Mouse (Mus musculus) brown adipose tissue, adult 24 weeks (tissue): ENCODE measurements around the gene 6330403K07Rik. TPM values are rescaled to one million over a fixed set of nuclear protein-coding genes. Genes with fewer than 3 reads are reported as not detected.

Source experiments
- H3K27ac ChIP-seq: fragments of 200-500 bp; replicated peaks from 2 replicates; pipeline ENCODE4 v1.5.1; 2012; ENCODE audit warnings: low read depth, mild to moderate bottlenecking, low read length
- H3K4me1 ChIP-seq: fragments of 200-500 bp; 2 replicates; pipeline ENCODE4 v1.6.1; 2012; ENCODE audit warnings: low read length, mixed read lengths; ENCODE audit not compliant: control insufficient read depth, insufficient read depth, insufficient read length
- H3K4me3 ChIP-seq: fragments of 200-500 bp; 2 replicates; pipeline ENCODE4 v1.5.1; 2012; ENCODE audit warnings: low read depth, mild to moderate bottlenecking, low read length, moderate library complexity; ENCODE audit not compliant: insufficient read depth
- polyA plus RNA-seq: library from polyadenylated mRNA; stranded (reverse); fragments of >200 nt; gene quantifications from 2 replicates; pipeline ENCODE4 v1.2.4, GENCODE M21; 2012; ENCODE audit not compliant: missing spikeins, insufficient read depth, insufficient read length

6330403K07Rik gene
- polyA plus RNA-seq, 1 experiment, result not detected

- H3K4me3 ChIP-seq, result no peak overlapping the region
- H3K4me1 ChIP-seq, result peaks cover 8% of the 10 kb centered on the region; the same call in 1 of the 2 replicates
- peak overlapping the region; percentile 61 for H3K27ac ChIP-seq
Measured at GRCm38 (mm10) chr11:71007831-71008230, 25.5 kb downstream of the 6330403K07Rik start.

GRCm38 (mm10) chr11:71007026-71007425, 26.3 kb downstream of the 6330403K07Rik start:
- peaks cover 8% of the 10 kb centered on the region; the same call in 1 of the 2 replicates for H3K4me1 ChIP-seq
- H3K4me3 ChIP-seq, result no peak overlapping the region
- no peak overlapping the region for H3K27ac ChIP-seq

- peaks cover 8% of the 10 kb centered on the region; the same call in 1 of the 2 replicates for H3K4me1 ChIP-seq
- H3K27ac ChIP-seq, result no peak overlapping the region
- H3K4me3 ChIP-seq, result no peak overlapping the region
Measured at GRCm38 (mm10) chr11:71005046-71005445, 28.3 kb downstream of the 6330403K07Rik start.

GRCm38 (mm10) chr11:71004316-71004773, 29.0 kb downstream of the 6330403K07Rik start, which contains the start of gene Dhx33:
Gene Dhx33, minus strand, starts transcription at chr11:71004437.
- Histone ChIP-seq H3K4me3 (peak within 1 kb of the TSS; percentile 79), H3K27ac (peak within 1 kb of the TSS; percentile 38), H3K4me1 (peaks cover 8% of the 10 kb centered on the region; the same call in 1 of the 2 replicates)

GRCm38 (mm10) chr11:71003611-71004315, 29.6 kb downstream of the 6330403K07Rik start:
- peaks cover 8% of the 10 kb centered on the region; the same call in 1 of the 2 replicates for H3K4me1 ChIP-seq
- peak overlapping the region; percentile 79 for H3K4me3 ChIP-seq
- peak overlapping the region; percentile 38 for H3K27ac ChIP-seq

- Histone ChIP-seq H3K4me1 (peaks cover 6% of the 10 kb centered on the region; the same call in 1 of the 2 replicates), H3K4me3 (no peak overlapping the region), H3K27ac (no peak overlapping the region)
Measured at GRCm38 (mm10) chr11:71001167-71001566, 32.1 kb downstream of the 6330403K07Rik start.

GRCm38 (mm10) chr11:70982557-70983228, 50.6 kb downstream of the 6330403K07Rik start, which contains the start of gene C1qbp:
Gene C1qbp, minus strand, starts transcription at chr11:70983026.
- peak within 1 kb of the TSS; percentile 93 for H3K4me3 ChIP-seq
- peak within 1 kb of the TSS; percentile 47; the same call in 1 of the 2 replicates for H3K27ac ChIP-seq
- 0 out of 2 replicates have a peak, but pooled peaks cover 2% of the 10 kb centered on the region for H3K4me1 ChIP-seq

GRCm38 (mm10) chr11:70982030-70982429, 51.3 kb downstream of the 6330403K07Rik start:
- 0 out of 2 replicates have a peak, but pooled peaks cover 2% of the 10 kb centered on the region for H3K4me1 ChIP-seq
- no peak overlapping the region for H3K27ac ChIP-seq
- H3K4me3 ChIP-seq, result peak overlapping the region; percentile 93

Other genes with a start within 250 kb of the 6330403K07Rik start
- gene Scimp, start 220.9 kb downstream of the 6330403K07Rik start, polyA plus RNA-seq, result not detected in 2 replicates
- 20.5 and 22.8 TPM in 2 replicates for gene Rabep1, start 188.7 kb downstream of the 6330403K07Rik start, polyA plus RNA-seq
- 38.2 and 45.9 TPM in 2 replicates for gene Nup88, start 63.5 kb downstream of the 6330403K07Rik start, polyA plus RNA-seq
- gene Rpain, start 63.3 kb downstream of the 6330403K07Rik start, polyA plus RNA-seq, result 16.5 and 23.7 TPM in 2 replicates
- gene C1qbp, start 50.5 kb downstream of the 6330403K07Rik start, polyA plus RNA-seq, result 190 and 210 TPM in 2 replicates
- gene Dhx33, start 29.1 kb downstream of the 6330403K07Rik start, polyA plus RNA-seq, result 6.9 and 10.0 TPM in 2 replicates
- gene Mis12, start 13.9 kb downstream of the 6330403K07Rik start, polyA plus RNA-seq, result 6.8 and 13.4 TPM in 2 replicates
- gene Derl2, start 13.7 kb downstream of the 6330403K07Rik start, polyA plus RNA-seq, result 45.4 and 48.1 TPM in 2 replicates
- gene Nlrp1a, start 111.2 kb upstream of the 6330403K07Rik start, polyA plus RNA-seq, result 0.42 TPM in 1 of 2 replicates, not detected in the other
- 0.38 and 0.40 TPM in 2 replicates for gene Nlrp1b, start 197.2 kb upstream of the 6330403K07Rik start, polyA plus RNA-seq